Mouse (Mus musculus) embryonic facial prominence, embryonic 12.5 days (tissue): ENCODE results near the gene Prex1. TPM values are rescaled to one million over a fixed set of nuclear protein-coding genes. Genes with fewer than 3 reads are reported as not detected.

Experiments
- ATAC-seq: fragments of 200-750 bp; cut with Nextera tagmentation; 2 replicates; pipeline ENCODE4 v1.8.0; 2017; ENCODE audit not compliant: insufficient number of reproducible peaks, insufficient read depth, low FRiP score, low TSS enrichment
- H3K27ac ChIP-seq: fragments of 300-500 bp; sonication (generic); 2 replicates; pipeline ENCODE4 v1.5.1; 2016; ENCODE audit warnings: mild to moderate bottlenecking
- H3K27me3 ChIP-seq: fragments of 300-500 bp; sonication (generic); 2 replicates; pipeline ENCODE4 v1.6.1; 2016; ENCODE audit warnings: mild to moderate bottlenecking, moderate library complexity
- H3K36me3 ChIP-seq: fragments of 300-500 bp; sonication (generic); 2 replicates; pipeline ENCODE4 v1.6.1; 2016; ENCODE audit warnings: mild to moderate bottlenecking
- H3K4me1 ChIP-seq: fragments of 300-500 bp; sonication (generic); 2 replicates; pipeline ENCODE4 v1.6.1; 2016
- H3K4me2 ChIP-seq: fragments of 300-500 bp; sonication (generic); replicated peaks from 2 replicates; pipeline ENCODE4 v1.6.1; 2016; ENCODE audit warnings: mild to moderate bottlenecking, moderate library complexity
- H3K4me3 ChIP-seq: fragments of 300-500 bp; sonication (generic); 2 replicates; pipeline ENCODE4 v1.5.1; 2016; ENCODE audit warnings: mild to moderate bottlenecking
- H3K9ac ChIP-seq: fragments of 300-500 bp; sonication (generic); 2 replicates; pipeline ENCODE4 v1.6.1; 2016; ENCODE audit warnings: mild to moderate bottlenecking, moderate library complexity
- H3K9me3 ChIP-seq: fragments of 300-500 bp; sonication (generic); 2 replicates; pipeline ENCODE4 v1.6.1; 2016; ENCODE audit warnings: mild to moderate bottlenecking, moderate library complexity
- WGBS: fragments of 180-500 bp; shearing (Covaris S2); methylation state at CpG from one replicate; pipeline ENCODE4 v1.1.7; 2016; 5-methylcytosine and 5-hydroxymethylcytosine counted together
- polyA plus RNA-seq: library from polyadenylated mRNA; unstranded; fragments of >200 nt; fragmentation: Nextera tagmentation; extraction: Ambion mirVana; gene quantifications from 2 replicates; pipeline ENCODE4 v1.2.1, GENCODE M21; 2016

Prex1 gene
- polyA plus RNA-seq, 1 experiment from 2014 or later: 36.2 TPM

GRCm38 (mm10) chr2:166608509-166608908, 105.1 kb downstream of the Prex1 start:
- 6% methylated on average over 8 of the region's 8 CpGs for WGBS
- peaks cover 18% of the 10 kb centered on the region for H3K36me3 ChIP-seq
- no peaks in the 10 kb centered on the region for H3K27me3 ChIP-seq
- no peak overlapping the region for H3K9ac ChIP-seq
- H3K4me3 ChIP-seq: no peak overlapping the region
- H3K4me2 ChIP-seq: no peak overlapping the region
- H3K9me3 ChIP-seq: no peaks in the 10 kb centered on the region
- peak overlapping the region; percentile 73 for H3K27ac ChIP-seq
- peaks cover 38% of the 10 kb centered on the region for H3K4me1 ChIP-seq
- ATAC-seq: no peak

- no peaks in the 10 kb centered on the region for H3K27me3 ChIP-seq
- ATAC-seq: no peak
- no peak overlapping the region for H3K4me3 ChIP-seq
- peaks cover 18% of the 10 kb centered on the region; the same call in 1 of the 2 replicates for H3K36me3 ChIP-seq
- no peak overlapping the region for H3K9ac ChIP-seq
- no peaks in the 10 kb centered on the region for H3K9me3 ChIP-seq
- peaks cover 38% of the 10 kb centered on the region for H3K4me1 ChIP-seq
- no peak overlapping the region for H3K4me2 ChIP-seq
- WGBS: 62% methylated on average over 17 of the region's 17 CpGs
- no peak overlapping the region for H3K27ac ChIP-seq
These were observed 107.0 kb downstream of the Prex1 start for GRCm38 (mm10) chr2:166606481-166607245.

GRCm38 (mm10) chr2:166606053-166606452, 107.6 kb downstream of the Prex1 start:
- no peak for ATAC-seq
- H3K9ac ChIP-seq: no peak overlapping the region
- H3K9me3 ChIP-seq: no peaks in the 10 kb centered on the region
- no peak overlapping the region; the same call in 1 of the 2 replicates for H3K27ac ChIP-seq
- no peak overlapping the region for H3K4me2 ChIP-seq
- 38% methylated on average over 6 of the region's 6 CpGs for WGBS
- H3K27me3 ChIP-seq: no peaks in the 10 kb centered on the region
- H3K36me3 ChIP-seq: peaks cover 23% of the 10 kb centered on the region; the same call in 1 of the 2 replicates
- H3K4me1 ChIP-seq: peaks cover 38% of the 10 kb centered on the region
- no peak overlapping the region for H3K4me3 ChIP-seq

GRCm38 (mm10) chr2:166605164-166605831, 108.3 kb downstream of the Prex1 start:
- no peak overlapping the region for H3K9ac ChIP-seq
- H3K27me3 ChIP-seq: no peaks in the 10 kb centered on the region
- WGBS: 42% methylated on average over 12 of the region's 12 CpGs
- ATAC-seq: no peak
- H3K27ac ChIP-seq: no peak overlapping the region
- no peak overlapping the region for H3K4me3 ChIP-seq
- H3K4me2 ChIP-seq: no peak overlapping the region
- peaks cover 38% of the 10 kb centered on the region for H3K4me1 ChIP-seq
- H3K36me3 ChIP-seq: peaks cover 20% of the 10 kb centered on the region; the same call in 1 of the 2 replicates
- no peaks in the 10 kb centered on the region for H3K9me3 ChIP-seq

GRCm38 (mm10) chr2:166602948-166603347, 110.7 kb downstream of the Prex1 start:
- H3K4me2 ChIP-seq: no peak overlapping the region
- no peaks in the 10 kb centered on the region for H3K27me3 ChIP-seq
- 91% methylated on average over 3 of the region's 3 CpGs for WGBS
- H3K9ac ChIP-seq: no peak overlapping the region
- H3K36me3 ChIP-seq: peaks cover 31% of the 10 kb centered on the region; the same call in 1 of the 2 replicates
- no peak for ATAC-seq
- no peaks in the 10 kb centered on the region for H3K9me3 ChIP-seq
- H3K27ac ChIP-seq: no peak overlapping the region
- no peak overlapping the region for H3K4me3 ChIP-seq
- H3K4me1 ChIP-seq: peaks cover 28% of the 10 kb centered on the region

- ATAC-seq: no peak
- WGBS: 89% methylated on average over 18 of the region's 18 CpGs
- no peak overlapping the region for H3K4me3 ChIP-seq
These were observed 112.2 kb downstream of the Prex1 start for GRCm38 (mm10) chr2:166601420-166601819.

GRCm38 (mm10) chr2:166598453-166599155, 115.0 kb downstream of the Prex1 start:
- Histone ChIP-seq H3K9ac (no peak overlapping the region), H3K36me3 (peaks cover 30% of the 10 kb centered on the region; the same call in 1 of the 2 replicates), H3K4me2 (no peak overlapping the region), H3K27ac (no peak overlapping the region), H3K4me3 (no peak overlapping the region), H3K27me3 (no peaks in the 10 kb centered on the region), H3K4me1 (0 out of 2 replicates have a peak, but pooled peaks cover 4% of the 10 kb centered on the region), H3K9me3 (no peaks in the 10 kb centered on the region)
- 87% methylated on average over 12 of the region's 12 CpGs for WGBS
- no peak for ATAC-seq

More at GRCm38 (mm10) chr2:166601420-166601819, 112.2 kb downstream of the Prex1 start:
- no peaks in the 10 kb centered on the region for H3K27me3 ChIP-seq
- H3K9ac ChIP-seq: no peak overlapping the region
- H3K36me3 ChIP-seq: peaks cover 31% of the 10 kb centered on the region; the same call in 1 of the 2 replicates
- H3K4me2 ChIP-seq: no peak overlapping the region
- no peaks in the 10 kb centered on the region for H3K9me3 ChIP-seq
- H3K27ac ChIP-seq: no peak overlapping the region
- H3K4me1 ChIP-seq: peaks cover 17% of the 10 kb centered on the region

GRCm38 (mm10) chr2:166597763-166598162, 115.9 kb downstream of the Prex1 start:
- Histone ChIP-seq H3K9ac (no peak overlapping the region), H3K9me3 (no peaks in the 10 kb centered on the region), H3K4me3 (no peak overlapping the region), H3K27me3 (no peaks in the 10 kb centered on the region), H3K27ac (no peak overlapping the region), H3K4me1 (0 out of 2 replicates have a peak, but pooled peaks cover 4% of the 10 kb centered on the region), H3K36me3 (peaks cover 27% of the 10 kb centered on the region; the same call in 1 of the 2 replicates), H3K4me2 (no peak overlapping the region)
- WGBS: 63% methylated on average over 6 of the region's 6 CpGs
- ATAC-seq: no peak

GRCm38 (mm10) chr2:166592034-166592912, 121.4 kb downstream of the Prex1 start:
- peak; percentile 32 for ATAC-seq

GRCm38 (mm10) chr2:166584491-166584890, 129.1 kb downstream of the Prex1 start:
- ATAC-seq: no peak
- Histone ChIP-seq H3K27me3 (no peaks in the 10 kb centered on the region), H3K9ac (no peak overlapping the region), H3K4me2 (no peak overlapping the region), H3K27ac (no peak overlapping the region), H3K4me1 (no peaks in the 10 kb centered on the region), H3K4me3 (no peak overlapping the region), H3K9me3 (no peaks in the 10 kb centered on the region), H3K36me3 (peaks cover 78% of the 10 kb centered on the region)
- 81% methylated on average over 3 of the region's 3 CpGs for WGBS

More at GRCm38 (mm10) chr2:166592034-166592912, 121.4 kb downstream of the Prex1 start:
- H3K4me3 ChIP-seq: no peak overlapping the region
- 0 out of 2 replicates have a peak, but pooled peaks cover 4% of the 10 kb centered on the region for H3K4me1 ChIP-seq
- no peaks in the 10 kb centered on the region for H3K27me3 ChIP-seq
- no peak overlapping the region for H3K9ac ChIP-seq
- H3K36me3 ChIP-seq: peaks cover 28% of the 10 kb centered on the region
- 41% methylated on average over 21 of the region's 21 CpGs for WGBS
- no peak overlapping the region for H3K27ac ChIP-seq
- H3K4me2 ChIP-seq: no peak overlapping the region
- H3K9me3 ChIP-seq: no peaks in the 10 kb centered on the region

GRCm38 (mm10) chr2:166583292-166583691, 130.3 kb downstream of the Prex1 start:
- Histone ChIP-seq H3K4me1 (no peaks in the 10 kb centered on the region), H3K36me3 (peaks cover 77% of the 10 kb centered on the region), H3K9me3 (no peaks in the 10 kb centered on the region), H3K4me2 (no peak overlapping the region), H3K9ac (no peak overlapping the region), H3K4me3 (no peak overlapping the region), H3K27me3 (no peaks in the 10 kb centered on the region), H3K27ac (no peak overlapping the region)
- ATAC-seq: no peak
- 94% methylated on average over 5 of the region's 5 CpGs for WGBS
